Mouse (Mus musculus): ENCODE measurements around the gene Slc20a1. TPM values are rescaled to one million over a fixed set of nuclear protein-coding genes. Genes with fewer than 3 reads are reported as not detected.

Gene Slc20a1
- polyA plus RNA-seq, 1 experiment from 2014 or later = 57.2 TPM

GRCm38 (mm10) chr2:129217612-129218185, 19.1 kb downstream of the Slc20a1 start:
- H3K4me1 ChIP-seq = no peaks in the 10 kb centered on the region; the same call in 1 of the 2 replicates
- H3K36me3 ChIP-seq (ENCODE audit: poor library complexity, severe bottlenecking) = no peaks in the 10 kb centered on the region
- WGBS = 73% methylated on average over 9 of the region's 9 CpGs
- H3K27me3 ChIP-seq = no peaks in the 10 kb centered on the region
- H3K27ac ChIP-seq = no peak overlapping the region
- H3K9ac ChIP-seq = no peak overlapping the region
- H3K4me3 ChIP-seq = no peak overlapping the region
- H3K4me2 ChIP-seq = no peak overlapping the region
- no peaks in the 10 kb centered on the region for H3K9me3 ChIP-seq (replicated peaks)
- ATAC-seq = no peak

DNA sequence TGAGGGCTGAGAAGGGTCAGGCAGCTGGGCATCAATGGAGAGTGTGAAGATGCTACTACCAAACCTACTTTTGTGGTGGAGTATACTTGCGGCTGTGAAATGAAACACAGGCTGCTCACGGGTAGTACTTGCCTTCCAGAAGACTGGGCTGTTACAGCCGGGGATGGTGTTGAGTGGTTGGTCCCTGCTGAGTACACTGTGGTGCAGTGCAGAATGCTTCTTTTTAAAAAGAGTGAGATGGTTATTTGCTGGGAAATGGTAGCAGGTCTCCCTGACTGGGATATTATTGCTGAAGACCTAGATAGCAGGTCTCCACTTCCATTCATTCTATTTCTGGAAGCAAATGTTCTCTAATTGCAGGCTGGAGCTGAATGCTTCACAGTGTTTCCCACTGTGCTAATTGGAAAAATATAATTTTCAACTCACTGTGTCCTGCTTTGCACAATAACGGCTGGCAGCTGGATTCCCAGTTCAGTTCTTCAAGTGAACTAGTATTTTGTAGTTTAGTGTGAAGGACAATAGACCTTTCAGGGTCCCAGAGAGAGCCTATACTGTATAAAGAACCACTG, 20.1 kb downstream of the Slc20a1 start:
- 67% methylated on average over 4 of the region's 4 CpGs for WGBS
- Histone ChIP-seq H3K9ac (no peak overlapping the region), H3K4me3 (no peak overlapping the region), H3K27me3 (no peaks in the 10 kb centered on the region), H3K4me2 (no peak overlapping the region), H3K27ac (no peak overlapping the region), H3K36me3 (ENCODE audit: poor library complexity, severe bottlenecking) (no peaks in the 10 kb centered on the region), H3K4me1 (no peaks in the 10 kb centered on the region; the same call in 1 of the 2 replicates), H3K9me3 (replicated peaks) (no peaks in the 10 kb centered on the region)
- ATAC-seq = no peak

- Histone ChIP-seq H3K27ac (no peak overlapping the region), H3K4me3 (no peak overlapping the region), H3K9ac (no peak overlapping the region), H3K4me2 (no peak overlapping the region), H3K27me3 (no peaks in the 10 kb centered on the region), H3K4me1 (no peaks in the 10 kb centered on the region; the same call in 1 of the 2 replicates), H3K9me3 (replicated peaks) (no peaks in the 10 kb centered on the region), H3K36me3 (ENCODE audit: poor library complexity, severe bottlenecking) (no peaks in the 10 kb centered on the region)
- ATAC-seq = no peak
- 71% methylated on average over 9 of the region's 9 CpGs for WGBS
Measured at GRCm38 (mm10) chr2:129221097-129221632, 22.6 kb downstream of the Slc20a1 start.

DNA sequence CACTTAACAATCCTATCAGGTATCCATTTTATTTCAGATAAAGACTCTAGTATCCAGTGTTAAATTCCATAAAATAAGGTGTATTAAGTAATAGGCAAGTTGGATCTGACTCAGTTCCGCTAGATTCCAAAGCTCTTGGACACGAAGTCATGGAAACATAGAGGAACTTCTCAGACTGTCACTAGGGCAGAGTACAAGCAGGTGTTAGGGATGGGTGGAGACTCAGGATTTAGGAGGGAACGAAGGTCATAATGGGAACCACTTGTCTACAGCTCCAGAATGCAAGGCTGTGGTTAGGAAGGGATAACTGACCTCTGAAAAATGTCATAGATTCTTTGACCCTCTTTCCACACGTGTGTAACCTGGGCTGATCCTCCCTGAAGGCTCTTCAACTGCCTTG, 25.6 kb downstream of the Slc20a1 start:
- Histone ChIP-seq H3K9me3 (replicated peaks) (no peaks in the 10 kb centered on the region), H3K27ac (no peak overlapping the region), H3K27me3 (no peaks in the 10 kb centered on the region), H3K4me3 (no peak overlapping the region), H3K9ac (no peak overlapping the region), H3K4me2 (no peak overlapping the region), H3K4me1 (no peaks in the 10 kb centered on the region), H3K36me3 (ENCODE audit: poor library complexity, severe bottlenecking) (no peaks in the 10 kb centered on the region)
- WGBS = 82% methylated on average over 4 of the region's 4 CpGs
- no peak for ATAC-seq

DNA sequence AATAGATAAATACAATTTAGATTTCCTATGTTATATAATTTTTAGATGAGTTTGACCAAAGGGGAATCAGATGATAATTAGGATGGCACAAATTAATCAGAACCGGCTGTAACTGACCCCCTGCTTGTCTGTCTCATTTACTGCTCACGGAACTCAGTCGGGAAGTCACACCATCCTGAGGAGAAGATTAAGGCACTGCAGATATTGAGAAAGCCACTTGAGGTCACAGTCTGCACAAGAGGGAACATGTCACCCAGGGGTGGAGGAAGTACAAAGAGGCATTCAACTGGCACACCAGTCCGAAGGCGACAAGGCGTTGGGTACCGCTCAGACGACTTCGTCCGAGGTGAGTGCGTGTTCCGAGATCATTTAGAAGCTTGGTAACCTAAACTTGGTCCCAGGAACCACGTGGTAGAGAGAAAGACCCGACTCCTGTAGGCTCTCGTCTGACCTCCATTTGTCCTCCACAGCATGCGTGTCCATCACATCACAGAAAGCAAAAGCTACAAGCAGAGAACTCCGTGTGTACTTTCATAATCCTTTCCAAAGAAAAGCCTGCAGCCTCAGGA, 26.8 kb downstream of the Slc20a1 start:
- ATAC-seq = no peak
- Histone ChIP-seq H3K9me3 (replicated peaks) (no peaks in the 10 kb centered on the region), H3K4me2 (no peak overlapping the region), H3K27me3 (no peaks in the 10 kb centered on the region), H3K9ac (no peak overlapping the region), H3K27ac (no peak overlapping the region), H3K4me3 (no peak overlapping the region), H3K36me3 (ENCODE audit: poor library complexity, severe bottlenecking) (no peaks in the 10 kb centered on the region), H3K4me1 (no peaks in the 10 kb centered on the region)
- WGBS = 85% methylated on average over 17 of the region's 17 CpGs

GRCm38 (mm10) chr2:129226296-129226851, 27.8 kb downstream of the Slc20a1 start:
- ATAC-seq = no peak
- WGBS = 60% methylated on average over 11 of the region's 11 CpGs
- H3K36me3 ChIP-seq (ENCODE audit: poor library complexity, severe bottlenecking) = no peaks in the 10 kb centered on the region
- no peaks in the 10 kb centered on the region for H3K4me1 ChIP-seq
- no peak overlapping the region for H3K9ac ChIP-seq
- H3K27ac ChIP-seq = no peak overlapping the region
- H3K9me3 ChIP-seq (replicated peaks) = no peaks in the 10 kb centered on the region
- H3K27me3 ChIP-seq = no peaks in the 10 kb centered on the region
- no peak overlapping the region for H3K4me3 ChIP-seq
- H3K4me2 ChIP-seq = no peak overlapping the region

- H3K27me3 ChIP-seq = no peaks in the 10 kb centered on the region
- WGBS = 73% methylated on average over 7 of the region's 7 CpGs
- ATAC-seq = no peak
- no peaks in the 10 kb centered on the region for H3K9me3 ChIP-seq (replicated peaks)
- no peak overlapping the region for H3K27ac ChIP-seq
- H3K4me2 ChIP-seq = no peak overlapping the region
- no peak overlapping the region for H3K4me3 ChIP-seq
- H3K4me1 ChIP-seq = no peaks in the 10 kb centered on the region
- no peak overlapping the region for H3K9ac ChIP-seq
- H3K36me3 ChIP-seq (ENCODE audit: poor library complexity, severe bottlenecking) = no peaks in the 10 kb centered on the region
Measured at GRCm38 (mm10) chr2:129227011-129227529, 28.5 kb downstream of the Slc20a1 start.

DNA sequence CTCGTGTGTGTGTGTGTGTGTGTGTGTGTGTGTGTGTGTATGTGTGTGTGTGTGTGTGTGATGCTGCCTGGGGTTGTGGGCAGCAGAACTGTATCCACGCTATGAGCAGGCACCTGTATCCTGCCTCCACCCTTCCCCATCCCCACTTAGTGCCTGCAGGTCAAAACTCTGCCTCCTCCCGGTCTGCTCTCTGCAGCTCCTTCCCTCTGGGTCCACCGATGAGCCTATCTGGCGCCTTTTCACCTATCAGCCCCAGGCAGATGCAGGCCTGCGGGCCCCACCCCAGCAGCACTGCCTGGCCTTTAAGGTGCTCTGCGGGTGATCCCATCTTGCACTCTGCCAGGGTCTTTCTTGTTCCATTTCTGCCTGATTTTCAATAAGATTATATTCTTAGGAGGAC, 29.1 kb downstream of the Slc20a1 start:
- 79% methylated on average over 6 of the region's 7 CpGs for WGBS
- no peak for ATAC-seq
- H3K27me3 ChIP-seq = no peaks in the 10 kb centered on the region

DNA sequence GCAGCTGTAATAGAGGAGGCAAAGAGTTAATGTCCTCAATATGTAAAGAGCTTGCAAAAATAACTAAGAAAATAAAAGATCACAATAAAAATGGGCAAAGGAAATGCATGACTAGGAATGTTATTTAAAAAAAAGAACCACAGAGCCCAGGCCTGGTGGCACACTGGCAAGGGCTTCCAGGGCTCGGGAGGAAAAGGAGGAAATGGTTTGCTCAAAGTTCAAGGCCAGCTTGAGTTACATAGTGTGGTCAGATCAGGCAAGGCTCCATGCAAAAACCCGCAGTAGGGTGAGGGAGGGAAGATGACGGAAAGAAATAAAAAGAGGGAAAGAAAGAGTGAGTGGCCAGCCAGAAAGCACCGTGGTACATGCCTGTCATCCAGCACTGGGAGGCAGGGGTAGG, 30.0 kb downstream of the Slc20a1 start:
- 79% methylated on average over 4 of the region's 4 CpGs for WGBS
- Histone ChIP-seq H3K9ac (no peak overlapping the region), H3K4me2 (no peak overlapping the region), H3K27me3 (no peaks in the 10 kb centered on the region), H3K9me3 (replicated peaks) (no peaks in the 10 kb centered on the region), H3K4me1 (no peaks in the 10 kb centered on the region), H3K4me3 (no peak overlapping the region), H3K36me3 (ENCODE audit: poor library complexity, severe bottlenecking) (no peaks in the 10 kb centered on the region), H3K27ac (no peak overlapping the region)
- ATAC-seq = no peak

More for the DNA sequence above, 29.1 kb downstream of the Slc20a1 start:
- no peak overlapping the region for H3K4me2 ChIP-seq
- H3K4me1 ChIP-seq = no peaks in the 10 kb centered on the region
- no peaks in the 10 kb centered on the region for H3K9me3 ChIP-seq (replicated peaks)
- no peak overlapping the region for H3K27ac ChIP-seq
- H3K36me3 ChIP-seq (ENCODE audit: poor library complexity, severe bottlenecking) = no peaks in the 10 kb centered on the region
- no peak overlapping the region for H3K9ac ChIP-seq
- H3K4me3 ChIP-seq = no peak overlapping the region

GRCm38 (mm10) chr2:129229316-129229715, 30.8 kb downstream of the Slc20a1 start:
- no peak overlapping the region for H3K4me3 ChIP-seq
- no peak for ATAC-seq
- no peak overlapping the region for H3K27ac ChIP-seq
- H3K9ac ChIP-seq = no peak overlapping the region
- no peaks in the 10 kb centered on the region for H3K4me1 ChIP-seq
- no peak overlapping the region for H3K4me2 ChIP-seq
- no peaks in the 10 kb centered on the region for H3K36me3 ChIP-seq (ENCODE audit: poor library complexity, severe bottlenecking)
- no peaks in the 10 kb centered on the region for H3K9me3 ChIP-seq (replicated peaks)
- 96% methylated on average over 7 of the region's 7 CpGs for WGBS
- H3K27me3 ChIP-seq = no peaks in the 10 kb centered on the region

GRCm38 (mm10) chr2:129232023-129232422, 33.5 kb downstream of the Slc20a1 start:
- H3K4me2 ChIP-seq = no peak overlapping the region
- whole genome bisulfite sequencing = 58% methylated on average over 4 of the region's 4 CpGs
- ATAC-seq = peak; percentile 89; the same call in 1 of the 2 replicates

GRCm38 (mm10) chr2:129232484-129232883, 33.9 kb downstream of the Slc20a1 start:
- Histone ChIP-seq H3K4me2 (no peak overlapping the region), H3K4me3 (no peak overlapping the region), H3K27ac (peak overlapping the region; percentile 14; the same call in 1 of the 2 replicates), H3K9ac (no peak overlapping the region), H3K27me3 (no peaks in the 10 kb centered on the region), H3K36me3 (ENCODE audit: poor library complexity, severe bottlenecking) (no peaks in the 10 kb centered on the region), H3K9me3 (replicated peaks) (no peaks in the 10 kb centered on the region), H3K4me1 (no peaks in the 10 kb centered on the region)
- peak; percentile 43; the same call in 1 of the 2 replicates for ATAC-seq
- 81% methylated on average over 9 of the region's 9 CpGs for WGBS

More at GRCm38 (mm10) chr2:129232023-129232422, 33.5 kb downstream of the Slc20a1 start:
- Histone ChIP-seq H3K4me3 (no peak overlapping the region), H3K9ac (no peak overlapping the region), H3K9me3 (replicated peaks) (no peaks in the 10 kb centered on the region), H3K4me1 (no peaks in the 10 kb centered on the region), H3K27ac (peak overlapping the region; percentile 40; the same call in 1 of the 2 replicates), H3K27me3 (no peaks in the 10 kb centered on the region), H3K36me3 (ENCODE audit: poor library complexity, severe bottlenecking) (no peaks in the 10 kb centered on the region)
